Mouse (Mus musculus) liver, embryonic 14.5 days (tissue): ENCODE results near the gene Lrmda. TPM values are rescaled to one million over a fixed set of nuclear protein-coding genes. Genes with fewer than 3 reads are reported as not detected.

ENCODE experiments used
- ATAC-seq: fragments of 200-750 bp; cut with Nextera tagmentation; 2 replicates; pipeline ENCODE4 v1.8.0; 2017; ENCODE audit warnings: moderate number of reproducible peaks, mild to moderate bottlenecking, moderate library complexity; ENCODE audit not compliant: insufficient read depth
- DNase-seq, 3 experiments: peaks; one replicate each; pipeline ENCODE4 v3.0.0-alpha.2; 2012 to 2013; ENCODE audit warnings: low read depth in 3 of 3, low spot score in 3 of 3
- H3K27ac ChIP-seq: fragments of 300-500 bp; sonication (generic); 2 replicates; pipeline ENCODE4 v1.5.1; 2014; ENCODE audit warnings: moderate library complexity, mild to moderate bottlenecking, control low read depth, inconsistent platforms
- H3K27me3 ChIP-seq: fragments of 300-500 bp; sonication (generic); 2 replicates; pipeline ENCODE4 v1.6.1; 2014; ENCODE audit warnings: mild to moderate bottlenecking, low read length, moderate library complexity; ENCODE audit not compliant: control insufficient read depth, insufficient read depth
- H3K36me3 ChIP-seq: fragments of 300-500 bp; sonication (generic); replicated peaks from 2 replicates; pipeline ENCODE4 v1.6.1; 2014; ENCODE audit warnings: low read depth; ENCODE audit not compliant: control insufficient read depth, insufficient read depth
- H3K4me1 ChIP-seq, 2 experiments: fragments of 200-500 bp in 1 of 2; fragments of 300-500 bp in 1 of 2; sonication (generic) in 1 of 2; replicated peaks; 2 replicates each; pipeline ENCODE4 v1.6.1; 2012 to 2014; ENCODE audit warnings: antibody characterized with exemption in 1 of 2, inconsistent platforms in 1 of 2, low read length in 1 of 2; ENCODE audit not compliant: control insufficient read depth in 2 of 2, insufficient read depth in 2 of 2
- H3K4me2 ChIP-seq: fragments of 300-500 bp; sonication (generic); 2 replicates; pipeline ENCODE4 v1.6.1; 2014; ENCODE audit warnings: low read depth, mild to moderate bottlenecking, control low read depth, moderate library complexity
- H3K4me3 ChIP-seq, 2 experiments: fragments of 200-500 bp in 1 of 2; fragments of 300-500 bp in 1 of 2; sonication (generic) in 1 of 2; 2 replicates each; pipeline ENCODE4 v1.5.1; 2012 to 2014; ENCODE audit warnings: low read depth in 2 of 2, low read length in 2 of 2, mild to moderate bottlenecking in 2 of 2, control low read depth in 1 of 2, inconsistent platforms in 1 of 2, moderate library complexity in 1 of 2; ENCODE audit not compliant: insufficient read depth in 1 of 2
- H3K9ac ChIP-seq: fragments of 300-500 bp; sonication (generic); replicated peaks from 2 replicates; pipeline ENCODE4 v1.6.1; 2014; ENCODE audit warnings: mild to moderate bottlenecking, control low read depth, moderate library complexity
- H3K9me3 ChIP-seq: fragments of 300-500 bp; sonication (generic); 2 replicates; pipeline ENCODE4 v1.6.1; 2016; ENCODE audit warnings: low read length, mixed read lengths; ENCODE audit not compliant: control insufficient read depth
- CTCF ChIP-seq: IDR thresholded peaks from 2 replicates; pipeline ENCODE4 v1.5.1; 2016; ENCODE audit warnings: antibody characterized with exemption, low read depth, control low read depth
- EP300 ChIP-seq: IDR thresholded peaks from 2 replicates; pipeline ENCODE4 v1.6.1; 2016; ENCODE audit warnings: antibody characterized with exemption, low read depth
- WGBS: fragments of 180-500 bp; shearing (Covaris S2); extraction: QIAGEN DNeasy Blood & Tissue Kit; methylation state at CpG from one replicate; pipeline ENCODE4 v1.1.7; 2014; ENCODE audit not compliant: insufficient replicate concordance; 5-methylcytosine and 5-hydroxymethylcytosine counted together
- polyA plus RNA-seq, 2 experiments: library from polyadenylated mRNA; depleted of rRNA in 1 of 2; stranded (reverse) in 1 of 2; unstranded in 1 of 2; fragments of >200 nt; fragmentation: Nextera tagmentation in 1 of 2; extraction: Ambion mirVana in 1 of 2; gene quantifications; 2 replicates each; pipeline versions ENCODE4 v1.2.1 to v1.2.3; 2012 to 2014

Lrmda gene
- polyA plus RNA-seq, 2 experiments = 0.18 to 0.22 TPM

- Histone ChIP-seq H3K27ac (no peak overlapping the region), H3K9ac (no peak overlapping the region), H3K9me3 (no peaks in the 10 kb centered on the region), H3K4me1 (no peaks in the 10 kb centered on the region), H3K4me2 (no peak overlapping the region), H3K36me3 (no peaks in the 10 kb centered on the region), H3K27me3 (no peaks in the 10 kb centered on the region), H3K4me3 (no peak overlapping the region)
- DNase-seq = no peak
- no peak for ATAC-seq
- TF ChIP-seq EP300 = no peak
- no peak for TF ChIP-seq CTCF
- 48% methylated on average over 5 of the region's 5 CpGs for WGBS
Observed at GRCm38 (mm10) chr14:22441859-22442447, 422.4 kb downstream of the Lrmda start.

- Histone ChIP-seq H3K27ac (no peak overlapping the region), H3K9me3 (no peaks in the 10 kb centered on the region), H3K27me3 (no peaks in the 10 kb centered on the region), H3K4me2 (no peak overlapping the region), H3K4me3 (no peak overlapping the region), H3K9ac (no peak overlapping the region), H3K36me3 (no peaks in the 10 kb centered on the region), H3K4me1 (no peaks in the 10 kb centered on the region)
- no peak for TF ChIP-seq CTCF
- TF ChIP-seq EP300 = no peak
- no peak for DNase-seq
- 66% methylated on average over 5 of the region's 5 CpGs for WGBS
- no peak for ATAC-seq
Observed at GRCm38 (mm10) chr14:22442719-22443118, 423.2 kb downstream of the Lrmda start.

GRCm38 (mm10) chr14:22444541-22444940 is 425.0 kb downstream of the Lrmda start:
- WGBS = 65% methylated on average over 2 of the region's 2 CpGs

GRCm38 (mm10) chr14:22445161-22445821 is 425.8 kb downstream of the Lrmda start:
- H3K27me3 ChIP-seq = no peaks in the 10 kb centered on the region
- no peaks in the 10 kb centered on the region for H3K4me1 ChIP-seq
- no peak overlapping the region for H3K4me2 ChIP-seq
- no peak overlapping the region for H3K27ac ChIP-seq
- no peak for TF ChIP-seq EP300
- no peak for TF ChIP-seq CTCF
- WGBS = 53% methylated on average over 5 of the region's 5 CpGs
- H3K4me3 ChIP-seq = no peak overlapping the region
- no peak for DNase-seq
- H3K9me3 ChIP-seq = no peaks in the 10 kb centered on the region
- no peak overlapping the region for H3K9ac ChIP-seq
- no peaks in the 10 kb centered on the region for H3K36me3 ChIP-seq
- ATAC-seq = no peak

More at GRCm38 (mm10) chr14:22444541-22444940, 425.0 kb downstream of the Lrmda start:
- TF ChIP-seq EP300 = no peak
- TF ChIP-seq CTCF = no peak
- H3K4me3 ChIP-seq = no peak overlapping the region
- DNase-seq (no peak), ATAC-seq (no peak)
- no peaks in the 10 kb centered on the region for H3K36me3 ChIP-seq
- no peaks in the 10 kb centered on the region for H3K9me3 ChIP-seq
- no peak overlapping the region for H3K27ac ChIP-seq
- H3K9ac ChIP-seq = no peak overlapping the region
- H3K4me2 ChIP-seq = no peak overlapping the region
- H3K4me1 ChIP-seq = no peaks in the 10 kb centered on the region
- H3K27me3 ChIP-seq = no peaks in the 10 kb centered on the region

GRCm38 (mm10) chr14:22445841-22446570 is 426.5 kb downstream of the Lrmda start:
- WGBS = 54% methylated on average over 2 of the region's 2 CpGs
- Histone ChIP-seq H3K9me3 (no peaks in the 10 kb centered on the region), H3K4me3 (no peak overlapping the region), H3K4me1 (no peaks in the 10 kb centered on the region), H3K4me2 (no peak overlapping the region), H3K27ac (no peak overlapping the region), H3K27me3 (no peaks in the 10 kb centered on the region), H3K9ac (no peak overlapping the region), H3K36me3 (no peaks in the 10 kb centered on the region)
- ATAC-seq (no peak), DNase-seq (no peak)
- no peak for TF ChIP-seq CTCF
- TF ChIP-seq EP300 = no peak
